Mouse (Mus musculus) cerebellum, adult 2 months (tissue): ENCODE results near the gene Zfp558.

Source experiments
- CTCF ChIP-seq: fragments of 200-500 bp; IDR thresholded peaks from 2 replicates; pipeline ENCODE4 v1.5.1; 2011; ENCODE audit warnings: low read depth, mild to moderate bottlenecking, control low read depth, low read length, moderate library complexity, borderline replicate concordance; ENCODE audit not compliant: insufficient read depth
- POLR2A ChIP-seq: fragments of 200-500 bp; IDR thresholded peaks from 2 replicates; pipeline ENCODE4 v1.6.1; 2011; ENCODE audit warnings: low read length, control low read depth, borderline replicate concordance; ENCODE audit not compliant: insufficient read depth

DNA sequence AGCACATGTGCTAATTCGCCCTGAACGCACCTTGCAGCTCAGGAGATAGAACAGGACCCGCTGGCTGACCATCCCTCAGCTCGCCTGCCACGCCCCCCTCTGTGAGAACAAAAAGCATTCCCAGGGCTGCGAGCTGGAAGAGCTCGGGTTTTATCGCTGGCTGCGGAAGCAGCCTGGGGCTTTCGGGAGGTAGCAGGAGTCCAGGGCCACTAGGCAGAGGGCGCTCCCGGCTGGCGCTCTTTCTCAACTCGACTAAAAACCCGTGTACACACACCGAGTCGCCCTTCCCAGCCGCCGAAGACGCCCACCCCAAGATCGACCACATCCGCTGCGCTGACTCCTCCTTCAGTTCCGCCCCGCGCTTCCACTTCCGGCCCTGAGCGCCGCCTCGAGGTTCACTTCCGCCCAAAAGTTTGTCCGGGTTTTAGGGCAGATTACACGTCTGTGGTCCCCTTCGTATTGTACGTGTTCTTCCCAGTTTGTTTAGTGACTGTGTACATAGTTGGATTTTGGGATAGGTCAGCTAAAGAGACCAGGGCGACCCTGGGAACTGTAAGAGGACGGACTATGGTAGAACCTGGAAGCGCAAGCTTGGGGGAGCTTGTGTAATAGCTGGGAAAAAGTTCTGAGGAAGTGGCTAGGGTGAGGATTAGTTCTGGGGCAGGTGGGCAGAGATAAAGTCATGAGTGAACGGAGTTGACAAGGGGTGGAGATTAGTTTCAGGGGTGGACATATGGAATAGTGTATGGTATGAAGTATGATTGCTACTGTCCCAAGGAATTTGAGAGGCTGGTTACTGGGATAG is 4.5 kb downstream of the Zfp558 start:
- TF ChIP-seq POLR2A (no peak), CTCF (no peak)
